Mouse (Mus musculus): Measurements from ENCODE around the gene Mapk10.

- TF ChIP-seq CTCF (IDR thresholded peaks at IDR 0.05; ENCODE audit: low read depth, low read length), result no peak
- TF ChIP-seq POLR2A (IDR thresholded peaks at IDR 0.05; ENCODE audit: insufficient read depth, low read length), result no peak
- no peak for TF ChIP-seq EP300 (IDR thresholded peaks at IDR 0.05; ENCODE audit: insufficient read depth, low read depth, low read length)
Observed at GRCm38 (mm10) chr5:102991691-102992090, 219.4 kb downstream of the Mapk10 start.
